Mouse (Mus musculus): ENCODE data around the gene Svs1. TPM values are rescaled to one million over a fixed set of nuclear protein-coding genes. Genes with fewer than 3 reads are reported as not detected.
"Not testable (repeated sequence)": the region's sequence is repeated elsewhere in the genome, so short reads cannot be mapped to it uniquely, and the experiment has no call there.

Svs1 gene
- polyA plus RNA-seq (2015; fragmentation: Nextera tagmentation; extraction: Ambion mirVana): not detected in 2 replicates

- 69% methylated on average over 7 of the region's 7 CpGs for WGBS
- Histone ChIP-seq H3K27me3 (no peaks in the 10 kb centered on the region), H3K9ac (no peak within 1 kb of the TSS), H3K9me3 (no peaks in the 10 kb centered on the region), H3K36me3 (no peaks in the 10 kb centered on the region), H3K4me2 (no peak within 1 kb of the TSS), H3K4me3 (no peak within 1 kb of the TSS), H3K27ac (no peak within 1 kb of the TSS), H3K4me1 (replicated peaks) (no peaks in the 10 kb centered on the region)
- ATAC-seq (ENCODE audit: low FRiP score): no peak
Measured at GRCm38 (mm10) chr6:48986444-48986990, at the start of gene Svs1. Svs1 (plus strand) TSS chr6:48986861.

GRCm38 (mm10) chr6:48949596-48949995 is 37.1 kb upstream of the Svs1 start:
- Histone ChIP-seq H3K4me1 (replicated peaks) (no peaks in the 10 kb centered on the region), H3K36me3 (no peaks in the 10 kb centered on the region), H3K27me3 (no peaks in the 10 kb centered on the region), H3K9me3 (no peaks in the 10 kb centered on the region; the same call in 1 of the 2 replicates), H3K9ac (no peak overlapping the region), H3K27ac (no peak overlapping the region), H3K4me2 (no peak overlapping the region), H3K4me3 (no peak overlapping the region)
- 78% methylated on average over 2 of the region's 2 CpGs for WGBS
- no peak for ATAC-seq (ENCODE audit: low FRiP score)

GRCm38 (mm10) chr6:48950676-48951075 is 36.0 kb upstream of the Svs1 start:
- no peaks in the 10 kb centered on the region for H3K9me3 ChIP-seq
- no peak for ATAC-seq (ENCODE audit: low FRiP score)
- no peak overlapping the region for H3K4me3 ChIP-seq
- H3K27me3 ChIP-seq: no peaks in the 10 kb centered on the region
- no peak overlapping the region for H3K27ac ChIP-seq
- no peaks in the 10 kb centered on the region for H3K4me1 ChIP-seq (replicated peaks)
- no peak overlapping the region for H3K4me2 ChIP-seq
- WGBS: 89% methylated on average over 5 of the region's 5 CpGs
- no peaks in the 10 kb centered on the region for H3K36me3 ChIP-seq
- no peak overlapping the region for H3K9ac ChIP-seq

GRCm38 (mm10) chr6:48951630-48952029 is 35.0 kb upstream of the Svs1 start:
- H3K9me3 ChIP-seq: no peaks in the 10 kb centered on the region

GRCm38 (mm10) chr6:48953220-48953619 is 33.4 kb upstream of the Svs1 start:
- no peak for ATAC-seq (ENCODE audit: low FRiP score)
- Histone ChIP-seq H3K4me1 (replicated peaks) (no peaks in the 10 kb centered on the region), H3K27me3 (no peaks in the 10 kb centered on the region), H3K36me3 (no peaks in the 10 kb centered on the region), H3K9ac (no peak overlapping the region), H3K9me3 (no peaks in the 10 kb centered on the region), H3K4me2 (no peak overlapping the region), H3K27ac (no peak overlapping the region), H3K4me3 (no peak overlapping the region)
- 87% methylated on average over 5 of the region's 5 CpGs for WGBS

More at GRCm38 (mm10) chr6:48951630-48952029, 35.0 kb upstream of the Svs1 start:
- Histone ChIP-seq H3K4me1 (replicated peaks) (no peaks in the 10 kb centered on the region), H3K27me3 (no peaks in the 10 kb centered on the region), H3K9ac (no peak overlapping the region), H3K4me3 (no peak overlapping the region), H3K4me2 (no peak overlapping the region), H3K36me3 (no peaks in the 10 kb centered on the region), H3K27ac (no peak overlapping the region)
- 92% methylated on average over 6 of the region's 6 CpGs for WGBS
- no peak for ATAC-seq (ENCODE audit: low FRiP score)

GRCm38 (mm10) chr6:48954211-48954610 is 32.5 kb upstream of the Svs1 start:
- H3K9me3 ChIP-seq: no peaks in the 10 kb centered on the region
- H3K4me1 ChIP-seq (replicated peaks): no peaks in the 10 kb centered on the region
- H3K9ac ChIP-seq: no peak overlapping the region
- no peak for ATAC-seq (ENCODE audit: low FRiP score)
- no peaks in the 10 kb centered on the region for H3K27me3 ChIP-seq
- H3K36me3 ChIP-seq: no peaks in the 10 kb centered on the region
- no peak overlapping the region for H3K27ac ChIP-seq
- H3K4me3 ChIP-seq: no peak overlapping the region
- H3K4me2 ChIP-seq: no peak overlapping the region
- WGBS: 80% methylated on average over 5 of the region's 5 CpGs

- Histone ChIP-seq H3K4me1 (replicated peaks) (no peaks in the 10 kb centered on the region), H3K27me3 (no peaks in the 10 kb centered on the region)
- ATAC-seq (ENCODE audit: low FRiP score): no peak
Measured at GRCm38 (mm10) chr6:48954946-48955345, 31.7 kb upstream of the Svs1 start.

GRCm38 (mm10) chr6:48956785-48957184 is 29.9 kb upstream of the Svs1 start:
- no peaks in the 10 kb centered on the region for H3K4me1 ChIP-seq (replicated peaks)
- H3K27me3 ChIP-seq: no peaks in the 10 kb centered on the region
- H3K9me3 ChIP-seq: no peaks in the 10 kb centered on the region
- no peak for ATAC-seq (ENCODE audit: low FRiP score)
- no peaks in the 10 kb centered on the region for H3K36me3 ChIP-seq
- H3K4me3 ChIP-seq: no peak overlapping the region
- H3K4me2 ChIP-seq: no peak overlapping the region
- no peak overlapping the region for H3K27ac ChIP-seq
- no peak overlapping the region for H3K9ac ChIP-seq
- 87% methylated on average over 4 of the region's 4 CpGs for WGBS

More at GRCm38 (mm10) chr6:48954946-48955345, 31.7 kb upstream of the Svs1 start:
- Histone ChIP-seq H3K27ac (no peak overlapping the region), H3K9me3 (no peaks in the 10 kb centered on the region), H3K9ac (no peak overlapping the region), H3K4me3 (no peak overlapping the region), H3K4me2 (no peak overlapping the region), H3K36me3 (no peaks in the 10 kb centered on the region)
- WGBS: 71% methylated on average over 1 of the region's 1 CpGs

- H3K27ac ChIP-seq: no peak overlapping the region
- H3K9me3 ChIP-seq: no peaks in the 10 kb centered on the region
- no peak for ATAC-seq (ENCODE audit: low FRiP score)
- H3K4me1 ChIP-seq (replicated peaks): no peaks in the 10 kb centered on the region
- H3K4me2 ChIP-seq: no peak overlapping the region
- WGBS: 59% methylated on average over 1 of the region's 1 CpGs
- H3K4me3 ChIP-seq: no peak overlapping the region
- H3K27me3 ChIP-seq: no peaks in the 10 kb centered on the region
- H3K9ac ChIP-seq: no peak overlapping the region
- no peaks in the 10 kb centered on the region for H3K36me3 ChIP-seq
Measured at GRCm38 (mm10) chr6:48958053-48958452, 28.6 kb upstream of the Svs1 start.

- not testable (repeated sequence) for H3K9ac ChIP-seq; H3K9me3 ChIP-seq; H3K4me2 ChIP-seq; H3K36me3 ChIP-seq; H3K27ac ChIP-seq; H3K27me3 ChIP-seq; H3K4me3 ChIP-seq; ATAC-seq (ENCODE audit: low FRiP score); H3K4me1 ChIP-seq (replicated peaks)
- 33% methylated on average over 7 of the region's 7 CpGs for WGBS
Measured at GRCm38 (mm10) chr6:48959151-48959550, 27.5 kb upstream of the Svs1 start.

GRCm38 (mm10) chr6:48966696-48967095 is 20.0 kb upstream of the Svs1 start:
- H3K36me3 ChIP-seq; H3K4me2 ChIP-seq; H3K9me3 ChIP-seq; H3K27ac ChIP-seq; H3K4me3 ChIP-seq; ATAC-seq (ENCODE audit: low FRiP score); H3K27me3 ChIP-seq; H3K4me1 ChIP-seq (replicated peaks); H3K9ac ChIP-seq: not testable (repeated sequence)
- WGBS: 94% methylated on average over 5 of the region's 5 CpGs

- no peak for ATAC-seq (ENCODE audit: low FRiP score)
- H3K4me2 ChIP-seq: no peak overlapping the region
Measured at GRCm38 (mm10) chr6:48967868-48968267, 18.8 kb upstream of the Svs1 start.

GRCm38 (mm10) chr6:48974663-48975062 is 12.0 kb upstream of the Svs1 start, which contains the start of gene Doxl2:
Doxl2 (plus strand) TSS chr6:48974963.
- H3K4me1 ChIP-seq (replicated peaks): no peaks in the 10 kb centered on the region
- no peak within 1 kb of the TSS for H3K4me2 ChIP-seq
- no peaks in the 10 kb centered on the region for H3K36me3 ChIP-seq
- no peak within 1 kb of the TSS for H3K27ac ChIP-seq
- no peak within 1 kb of the TSS for H3K4me3 ChIP-seq
- WGBS: 91% methylated on average over 2 of the region's 2 CpGs
- no peak within 1 kb of the TSS for H3K9ac ChIP-seq
- H3K9me3 ChIP-seq: no peaks in the 10 kb centered on the region
- no peaks in the 10 kb centered on the region for H3K27me3 ChIP-seq
- no peak for ATAC-seq (ENCODE audit: low FRiP score)

More at GRCm38 (mm10) chr6:48967868-48968267, 18.8 kb upstream of the Svs1 start:
- no peaks in the 10 kb centered on the region for H3K4me1 ChIP-seq (replicated peaks)
- no peaks in the 10 kb centered on the region for H3K36me3 ChIP-seq
- no peak overlapping the region for H3K27ac ChIP-seq
- H3K9ac ChIP-seq: no peak overlapping the region
- H3K27me3 ChIP-seq: no peaks in the 10 kb centered on the region
- no peak overlapping the region for H3K4me3 ChIP-seq
- no peaks in the 10 kb centered on the region for H3K9me3 ChIP-seq

Data from hindbrain, embryonic 13.5 days (tissue).